Mouse (Mus musculus): ENCODE data around the gene Agxt2.

DNA sequence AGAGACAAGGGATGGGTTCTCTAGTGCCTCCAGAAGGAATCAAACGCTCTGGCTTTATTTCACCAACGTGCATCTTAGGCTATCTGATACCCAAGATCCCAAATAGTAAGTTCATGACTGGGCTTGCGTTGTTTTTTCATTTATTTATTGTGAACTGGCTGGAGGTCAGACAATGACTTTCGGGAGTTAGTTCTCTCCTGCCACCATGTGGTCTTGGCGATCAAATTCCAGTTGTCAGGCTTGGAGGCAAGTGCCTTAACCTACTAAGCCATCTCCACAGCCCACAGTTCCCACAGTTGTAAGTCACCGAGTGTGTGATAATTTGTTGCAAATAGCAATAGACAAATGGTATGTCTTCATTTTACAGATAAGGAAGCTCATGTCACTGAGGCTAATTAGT, 81.6 kb downstream of the Agxt2 start:
- TF ChIP-seq CTCF (IDR thresholded peaks at IDR 0.05; ENCODE audit: control insufficient read depth, insufficient read depth, insufficient replicate concordance, low read depth, low read length), result no peak
- no peak for TF ChIP-seq POLR2A (IDR thresholded peaks at IDR 0.05; ENCODE audit: control insufficient read depth, low read depth, low read length)

All from testis, adult 2 months (tissue).